Mouse (Mus musculus): ENCODE data around the gene Rbp2.

DNA sequence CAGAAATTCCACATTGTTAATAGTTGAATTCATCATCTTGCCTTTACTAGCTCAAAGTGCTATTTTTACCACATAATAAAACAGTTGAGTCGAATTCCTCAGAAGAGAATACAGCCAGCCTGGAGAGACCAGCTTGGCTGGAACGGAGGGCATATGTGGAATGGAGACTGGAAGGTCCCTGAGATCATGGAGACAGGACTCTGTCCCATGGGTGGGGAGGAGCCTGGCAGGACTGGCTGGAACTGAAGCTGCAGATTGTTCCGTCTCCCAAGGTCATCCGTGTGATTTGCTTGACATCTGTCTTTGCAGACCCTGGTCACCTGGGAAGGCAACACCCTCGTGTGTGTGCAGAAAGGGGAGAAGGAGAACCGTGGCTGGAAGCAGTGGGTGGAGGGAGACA, 21.6 kb downstream of the Rbp2 start:
- TF ChIP-seq CTCF (IDR thresholded peaks at IDR 0.05; ENCODE audit: low read depth, low read length), result no peak
- TF ChIP-seq POLR2A (IDR thresholded peaks at IDR 0.05; ENCODE audit: borderline replicate concordance, low read depth, low read length), result no peak
